Mouse (Mus musculus) E14TG2a.4 (cell line): ENCODE results near the gene Cryga.

ENCODE experiments used
- H3K27me3 ChIP-seq: 2 replicates; pipeline ENCODE4 v1.6.1; 2014; ENCODE audit warnings: low read length, control low read depth; ENCODE audit not compliant: insufficient read depth
- H3K36me3 ChIP-seq: 2 replicates; pipeline ENCODE4 v1.6.1; 2014; ENCODE audit warnings: low read length, control low read depth; ENCODE audit not compliant: insufficient read depth
- H3K4me1 ChIP-seq: replicated peaks from 2 replicates; pipeline ENCODE4 v1.6.1; 2014; ENCODE audit warnings: low read depth, low read length, control low read depth
- H3K4me3 ChIP-seq: replicated peaks from 2 replicates; pipeline ENCODE4 v1.5.1; 2014; ENCODE audit warnings: mild to moderate bottlenecking, low read length
- H3K9me3 ChIP-seq: 2 replicates; pipeline ENCODE4 v1.6.1; 2014; ENCODE audit warnings: low read length, control low read depth
- CTCF ChIP-seq: conservative IDR thresholded peaks from 2 replicates; pipeline ENCODE4 v1.5.1; 2014; ENCODE audit warnings: low read length
- NANOG ChIP-seq: IDR thresholded peaks from 2 replicates; pipeline ENCODE4 v1.6.1; 2014; ENCODE audit warnings: borderline replicate concordance, low read length, mixed read lengths
- POU5F1 ChIP-seq: IDR thresholded peaks from 2 replicates; pipeline ENCODE4 v1.6.1; 2014; ENCODE audit warnings: low read length, borderline replicate concordance

Cryga gene

GRCm38 (mm10) chr1:65103273-65103672 is at the start of gene Cryga:
Gene Cryga, minus strand, starts transcription at chr1:65103373.
- TF ChIP-seq CTCF (no peak), NANOG (no peak), POU5F1 (no peak)

GRCm38 (mm10) chr1:65147971-65148370 is 44.8 kb upstream of the Cryga start:
- peaks cover 36% of the 10 kb centered on the region for H3K9me3 ChIP-seq
- H3K4me1 ChIP-seq, result no peaks in the 10 kb centered on the region
- H3K4me3 ChIP-seq, result no peak overlapping the region
- no peaks in the 10 kb centered on the region for H3K36me3 ChIP-seq
- TF ChIP-seq CTCF (no peak), POU5F1 (no peak), NANOG (no peak)
- no peaks in the 10 kb centered on the region for H3K27me3 ChIP-seq

More at GRCm38 (mm10) chr1:65103273-65103672, at the start of gene Cryga:
- Histone ChIP-seq H3K4me1 (peaks cover 6% of the 10 kb centered on the region), H3K27me3 (peaks cover 10% of the 10 kb centered on the region), H3K9me3 (no peaks in the 10 kb centered on the region), H3K4me3 (peak within 1 kb of the TSS; percentile 51), H3K36me3 (no peaks in the 10 kb centered on the region)

GRCm38 (mm10) chr1:65147326-65147725 is 44.2 kb upstream of the Cryga start:
- no peaks in the 10 kb centered on the region for H3K27me3 ChIP-seq
- TF ChIP-seq POU5F1, result no peak
- no peak for TF ChIP-seq NANOG
- no peak for TF ChIP-seq CTCF
- no peaks in the 10 kb centered on the region for H3K4me1 ChIP-seq
- peaks cover 43% of the 10 kb centered on the region for H3K9me3 ChIP-seq
- H3K36me3 ChIP-seq, result no peaks in the 10 kb centered on the region
- no peak overlapping the region for H3K4me3 ChIP-seq

GRCm38 (mm10) chr1:65146601-65147000 is 43.4 kb upstream of the Cryga start:
- no peaks in the 10 kb centered on the region for H3K27me3 ChIP-seq
- no peak overlapping the region for H3K4me3 ChIP-seq
- TF ChIP-seq CTCF, result no peak
- TF ChIP-seq NANOG, result no peak
- no peak for TF ChIP-seq POU5F1
- peaks cover 48% of the 10 kb centered on the region for H3K9me3 ChIP-seq
- no peaks in the 10 kb centered on the region for H3K36me3 ChIP-seq
- no peaks in the 10 kb centered on the region for H3K4me1 ChIP-seq

GRCm38 (mm10) chr1:65144783-65145182 is 41.6 kb upstream of the Cryga start:
- H3K4me3 ChIP-seq, result no peak overlapping the region
- no peak for TF ChIP-seq POU5F1
- TF ChIP-seq CTCF, result no peak
- TF ChIP-seq NANOG, result no peak

GRCm38 (mm10) chr1:65137560-65137959 is 34.4 kb upstream of the Cryga start:
- H3K27me3 ChIP-seq, result no peaks in the 10 kb centered on the region
- no peak overlapping the region for H3K4me3 ChIP-seq
- no peaks in the 10 kb centered on the region for H3K36me3 ChIP-seq
- peaks cover 8% of the 10 kb centered on the region for H3K9me3 ChIP-seq
- H3K4me1 ChIP-seq, result no peaks in the 10 kb centered on the region
- TF ChIP-seq CTCF (no peak), POU5F1 (no peak), NANOG (no peak)

More at GRCm38 (mm10) chr1:65144783-65145182, 41.6 kb upstream of the Cryga start:
- Histone ChIP-seq H3K36me3 (no peaks in the 10 kb centered on the region), H3K4me1 (no peaks in the 10 kb centered on the region), H3K9me3 (peaks cover 34% of the 10 kb centered on the region), H3K27me3 (no peaks in the 10 kb centered on the region)

GRCm38 (mm10) chr1:65132833-65133232 is 29.7 kb upstream of the Cryga start:
- no peaks in the 10 kb centered on the region for H3K4me1 ChIP-seq
- H3K27me3 ChIP-seq, result no peaks in the 10 kb centered on the region
- TF ChIP-seq POU5F1, result no peak
- no peak for TF ChIP-seq CTCF
- no peak for TF ChIP-seq NANOG
- H3K9me3 ChIP-seq, result no peaks in the 10 kb centered on the region
- H3K36me3 ChIP-seq, result no peaks in the 10 kb centered on the region
- no peak overlapping the region for H3K4me3 ChIP-seq

- no peaks in the 10 kb centered on the region for H3K27me3 ChIP-seq
- TF ChIP-seq CTCF (no peak), NANOG (no peak), POU5F1 (no peak)
- no peak overlapping the region for H3K4me3 ChIP-seq
- no peaks in the 10 kb centered on the region for H3K36me3 ChIP-seq
- H3K4me1 ChIP-seq, result no peaks in the 10 kb centered on the region
- H3K9me3 ChIP-seq, result no peaks in the 10 kb centered on the region
Observed at GRCm38 (mm10) chr1:65131671-65132070, 28.5 kb upstream of the Cryga start.

GRCm38 (mm10) chr1:65130226-65130625 is 27.1 kb upstream of the Cryga start:
- Histone ChIP-seq H3K9me3 (no peaks in the 10 kb centered on the region), H3K4me3 (no peak overlapping the region), H3K27me3 (no peaks in the 10 kb centered on the region), H3K4me1 (no peaks in the 10 kb centered on the region), H3K36me3 (no peaks in the 10 kb centered on the region)
- TF ChIP-seq CTCF (no peak), NANOG (no peak), POU5F1 (no peak)
